Mouse (Mus musculus): ENCODE data around the gene Svbp. TPM values are rescaled to one million over a fixed set of nuclear protein-coding genes. Genes with fewer than 3 reads are reported as not detected.

Svbp gene
- polyA plus RNA-seq, 1 experiment = 186 TPM

- no peak for TF ChIP-seq CTCF (IDR thresholded peaks at IDR 0.05; ENCODE audit: control insufficient read depth, insufficient read depth, insufficient replicate concordance, low read depth, low read length)
- TF ChIP-seq POLR2A (IDR thresholded peaks at IDR 0.05; ENCODE audit: control insufficient read depth, low read depth, low read length) = no peak
- Histone ChIP-seq H3K27ac (ENCODE audit: control insufficient read depth, insufficient read depth, low read depth, low read length) (peak overlapping the region; percentile 39; the same call in 1 of the 2 replicates), H3K36me3 (ENCODE audit: control insufficient read depth, insufficient read depth, low read length) (no peaks in the 10 kb centered on the region), H3K4me3 (ENCODE audit: control insufficient read depth, low read depth, low read length) (no peak overlapping the region), H3K27me3 (ENCODE audit: control insufficient read depth, insufficient read depth, low read length) (no peaks in the 10 kb centered on the region), H3K4me1 (ENCODE audit: control insufficient read depth, insufficient read depth, low read length) (peaks cover under 1% of the 10 kb centered on the region; the same call in 1 of the 2 replicates)
Observed at GRCm38 (mm10) chr4:119178331-119178730, 16.8 kb upstream of the Svbp start.

- H3K27ac ChIP-seq (ENCODE audit: control insufficient read depth, insufficient read depth, low read depth, low read length) = no peak overlapping the region
- TF ChIP-seq POLR2A (IDR thresholded peaks at IDR 0.05; ENCODE audit: control insufficient read depth, low read depth, low read length) (no peak), CTCF (IDR thresholded peaks at IDR 0.05; ENCODE audit: control insufficient read depth, insufficient read depth, insufficient replicate concordance, low read depth, low read length) (no peak)
- no peaks in the 10 kb centered on the region; the same call in 1 of the 2 replicates for H3K4me1 ChIP-seq (ENCODE audit: control insufficient read depth, insufficient read depth, low read length)
- no peak overlapping the region for H3K4me3 ChIP-seq (ENCODE audit: control insufficient read depth, low read depth, low read length)
- no peaks in the 10 kb centered on the region for H3K36me3 ChIP-seq (ENCODE audit: control insufficient read depth, insufficient read depth, low read length)
- no peaks in the 10 kb centered on the region for H3K27me3 ChIP-seq (ENCODE audit: control insufficient read depth, insufficient read depth, low read length)
Observed at GRCm38 (mm10) chr4:119180133-119180707, 14.9 kb upstream of the Svbp start.

DNA sequence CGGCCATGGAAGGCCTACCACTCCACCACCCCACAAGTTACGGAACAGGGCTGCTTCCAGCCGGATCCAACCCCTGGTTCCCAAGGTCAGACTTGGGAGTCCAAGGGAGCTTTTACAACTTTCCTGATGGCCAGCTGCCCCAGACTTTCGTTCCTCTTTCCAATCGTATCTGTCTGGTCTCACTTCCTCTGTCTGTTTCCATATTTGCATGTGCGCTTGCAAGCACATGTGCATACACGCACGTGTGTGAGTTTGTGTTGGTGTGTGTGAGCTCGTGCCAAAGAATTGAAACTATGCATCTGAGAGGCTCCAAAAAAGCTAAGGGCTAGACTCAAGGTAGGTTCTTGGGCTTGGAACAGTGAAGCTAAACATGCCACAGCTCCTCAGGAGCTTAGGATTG is 13.7 kb upstream of the Svbp start:
- H3K36me3 ChIP-seq (ENCODE audit: control insufficient read depth, insufficient read depth, low read length) = no peaks in the 10 kb centered on the region
- TF ChIP-seq CTCF (IDR thresholded peaks at IDR 0.05; ENCODE audit: control insufficient read depth, insufficient read depth, insufficient replicate concordance, low read depth, low read length) = no peak
- no peak for TF ChIP-seq POLR2A (IDR thresholded peaks at IDR 0.05; ENCODE audit: control insufficient read depth, low read depth, low read length)
- no peak overlapping the region for H3K4me3 ChIP-seq (ENCODE audit: control insufficient read depth, low read depth, low read length)
- H3K27me3 ChIP-seq (ENCODE audit: control insufficient read depth, insufficient read depth, low read length) = no peaks in the 10 kb centered on the region
- no peaks in the 10 kb centered on the region; the same call in 1 of the 2 replicates for H3K4me1 ChIP-seq (ENCODE audit: control insufficient read depth, insufficient read depth, low read length)
- H3K27ac ChIP-seq (ENCODE audit: control insufficient read depth, insufficient read depth, low read depth, low read length) = no peak overlapping the region

DNA sequence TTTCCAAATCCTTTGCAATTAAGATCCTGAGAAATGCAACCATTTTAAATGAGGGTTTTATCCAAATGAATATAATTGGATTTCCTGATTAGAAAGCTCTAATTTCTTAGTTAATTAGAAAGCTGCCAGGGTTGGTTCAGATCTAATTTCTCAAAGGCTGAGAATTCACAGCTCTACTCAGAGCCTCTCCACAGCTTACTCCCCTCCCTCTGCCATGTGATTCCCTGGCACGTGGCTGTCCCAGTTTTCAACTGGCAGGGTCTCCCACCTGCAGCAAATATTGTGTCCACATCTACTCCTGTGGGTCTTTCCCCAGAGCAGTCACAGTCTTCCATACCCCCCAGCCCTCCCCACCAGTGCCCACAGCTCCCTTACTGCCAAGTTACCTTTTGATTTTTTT is 11.6 kb upstream of the Svbp start:
- no peak for TF ChIP-seq CTCF (IDR thresholded peaks at IDR 0.05; ENCODE audit: control insufficient read depth, insufficient read depth, insufficient replicate concordance, low read depth, low read length)
- TF ChIP-seq POLR2A (IDR thresholded peaks at IDR 0.05; ENCODE audit: control insufficient read depth, low read depth, low read length) = no peak

DNA sequence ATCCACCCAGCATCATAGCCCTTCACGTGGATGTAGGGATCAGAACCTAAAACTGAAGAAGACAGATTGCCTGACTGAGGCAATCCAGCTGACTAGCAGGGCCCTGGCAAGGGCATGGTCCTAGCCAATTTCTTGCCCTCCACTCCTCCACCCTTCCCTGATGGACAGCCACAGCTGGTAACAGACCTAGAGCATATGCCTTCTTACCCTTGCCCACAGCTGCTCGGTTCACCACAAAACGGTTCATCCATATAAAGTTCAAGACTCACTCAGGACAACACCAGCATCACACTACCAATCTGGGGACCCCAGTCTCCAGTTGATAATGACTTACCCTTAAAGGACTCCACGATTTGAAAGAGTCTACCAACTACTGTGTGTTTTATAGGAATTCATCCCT is 9.3 kb upstream of the Svbp start:
- Histone ChIP-seq H3K27ac (ENCODE audit: control insufficient read depth, insufficient read depth, low read depth, low read length) (no peak overlapping the region), H3K27me3 (ENCODE audit: control insufficient read depth, insufficient read depth, low read length) (no peaks in the 10 kb centered on the region), H3K36me3 (ENCODE audit: control insufficient read depth, insufficient read depth, low read length) (no peaks in the 10 kb centered on the region), H3K4me1 (ENCODE audit: control insufficient read depth, insufficient read depth, low read length) (no peaks in the 10 kb centered on the region), H3K4me3 (ENCODE audit: control insufficient read depth, low read depth, low read length) (no peak overlapping the region)
- no peak for TF ChIP-seq POLR2A (IDR thresholded peaks at IDR 0.05; ENCODE audit: control insufficient read depth, low read depth, low read length)

More for the DNA sequence above, 11.6 kb upstream of the Svbp start:
- Histone ChIP-seq H3K4me3 (ENCODE audit: control insufficient read depth, low read depth, low read length) (no peak overlapping the region), H3K27ac (ENCODE audit: control insufficient read depth, insufficient read depth, low read depth, low read length) (no peak overlapping the region), H3K36me3 (ENCODE audit: control insufficient read depth, insufficient read depth, low read length) (no peaks in the 10 kb centered on the region), H3K4me1 (ENCODE audit: control insufficient read depth, insufficient read depth, low read length) (no peaks in the 10 kb centered on the region; the same call in 1 of the 2 replicates), H3K27me3 (ENCODE audit: control insufficient read depth, insufficient read depth, low read length) (no peaks in the 10 kb centered on the region)

DNA sequence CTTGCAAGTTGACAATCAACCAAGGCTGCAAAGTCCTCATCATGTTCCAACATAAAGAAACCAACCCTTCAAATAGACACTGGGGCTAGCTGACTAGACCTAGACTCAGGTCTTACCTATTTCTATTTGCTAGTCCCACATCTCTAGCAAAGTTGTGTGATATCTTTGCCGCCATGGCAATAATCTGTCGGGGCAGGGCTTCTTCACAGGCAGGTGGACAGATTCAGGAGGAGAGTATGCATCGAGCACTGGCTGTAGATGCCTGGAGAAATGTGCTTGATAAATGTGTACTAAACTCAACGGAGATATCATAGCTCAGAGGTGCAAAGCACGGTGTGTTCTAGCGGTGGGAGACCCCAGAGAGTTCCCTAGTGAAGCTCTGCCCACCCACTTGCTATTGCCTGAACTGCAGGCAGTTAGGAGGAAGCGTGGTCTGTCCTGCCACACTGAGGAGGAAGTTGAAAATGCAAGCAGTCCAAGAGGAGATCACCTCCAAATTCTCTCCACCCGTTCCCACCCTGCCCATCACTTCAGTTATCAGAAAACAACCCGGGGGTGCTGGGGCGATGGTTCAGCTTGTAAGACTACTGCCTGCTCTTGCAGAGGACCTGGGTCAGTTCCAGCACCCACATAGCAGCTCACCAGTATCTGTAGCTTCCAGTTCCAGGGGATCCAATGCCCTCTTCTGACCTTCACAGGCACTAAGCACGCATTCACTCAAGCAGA is 6.9 kb upstream of the Svbp start:
- Histone ChIP-seq H3K27me3 (ENCODE audit: control insufficient read depth, insufficient read depth, low read length) (no peaks in the 10 kb centered on the region), H3K36me3 (ENCODE audit: control insufficient read depth, insufficient read depth, low read length) (no peaks in the 10 kb centered on the region)

DNA sequence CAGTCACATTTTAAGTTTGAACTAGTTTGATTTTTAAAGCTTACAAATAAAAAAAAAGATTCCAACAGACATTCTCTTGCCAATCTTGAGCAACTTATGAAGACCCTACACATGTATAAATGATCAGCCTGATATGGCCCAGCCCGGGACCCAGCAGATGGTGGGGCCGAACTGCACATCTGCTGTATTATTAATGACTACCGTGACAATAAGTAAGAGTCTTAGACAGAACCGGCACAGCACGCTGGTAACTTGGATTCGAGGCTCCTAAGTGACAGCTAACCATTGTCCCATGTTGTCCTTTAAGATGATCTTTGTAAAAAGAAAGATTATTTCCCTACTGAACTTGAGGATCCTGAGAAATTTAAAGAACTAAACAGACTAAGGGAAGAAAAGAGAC is 5.7 kb upstream of the Svbp start:
- Histone ChIP-seq H3K27me3 (ENCODE audit: control insufficient read depth, insufficient read depth, low read length) (no peaks in the 10 kb centered on the region), H3K27ac (ENCODE audit: control insufficient read depth, insufficient read depth, low read depth, low read length) (no peak overlapping the region), H3K4me1 (ENCODE audit: control insufficient read depth, insufficient read depth, low read length) (no peaks in the 10 kb centered on the region), H3K4me3 (ENCODE audit: control insufficient read depth, low read depth, low read length) (no peak overlapping the region), H3K36me3 (ENCODE audit: control insufficient read depth, insufficient read depth, low read length) (no peaks in the 10 kb centered on the region)
- no peak for TF ChIP-seq POLR2A (IDR thresholded peaks at IDR 0.05; ENCODE audit: control insufficient read depth, low read depth, low read length)
- TF ChIP-seq CTCF (IDR thresholded peaks at IDR 0.05; ENCODE audit: control insufficient read depth, insufficient read depth, insufficient replicate concordance, low read depth, low read length) = no peak

More for the DNA sequence above, 6.9 kb upstream of the Svbp start:
- Histone ChIP-seq H3K27ac (ENCODE audit: control insufficient read depth, insufficient read depth, low read depth, low read length) (no peak overlapping the region), H3K4me3 (ENCODE audit: control insufficient read depth, low read depth, low read length) (no peak overlapping the region), H3K4me1 (ENCODE audit: control insufficient read depth, insufficient read depth, low read length) (no peaks in the 10 kb centered on the region)
- peak; percentile 46; the same call in 1 of the 2 replicates for TF ChIP-seq CTCF (IDR thresholded peaks at IDR 0.05; ENCODE audit: control insufficient read depth, insufficient read depth, insufficient replicate concordance, low read depth, low read length)
- TF ChIP-seq POLR2A (IDR thresholded peaks at IDR 0.05; ENCODE audit: control insufficient read depth, low read depth, low read length) = no peak
